Mouse (Mus musculus) liver, postnatal 0 days (tissue): ENCODE data around the gene Dgkb.

ENCODE experiments used
- CTCF ChIP-seq: sonication (generic); IDR thresholded peaks from 2 replicates; pipeline ENCODE4 v1.5.1; 2016; ENCODE audit warnings: antibody characterized with exemption, low read depth
- EP300 ChIP-seq: IDR thresholded peaks from 2 replicates; pipeline ENCODE4 v1.6.1; 2016; ENCODE audit warnings: antibody characterized with exemption, low read depth, mild to moderate bottlenecking

DNA sequence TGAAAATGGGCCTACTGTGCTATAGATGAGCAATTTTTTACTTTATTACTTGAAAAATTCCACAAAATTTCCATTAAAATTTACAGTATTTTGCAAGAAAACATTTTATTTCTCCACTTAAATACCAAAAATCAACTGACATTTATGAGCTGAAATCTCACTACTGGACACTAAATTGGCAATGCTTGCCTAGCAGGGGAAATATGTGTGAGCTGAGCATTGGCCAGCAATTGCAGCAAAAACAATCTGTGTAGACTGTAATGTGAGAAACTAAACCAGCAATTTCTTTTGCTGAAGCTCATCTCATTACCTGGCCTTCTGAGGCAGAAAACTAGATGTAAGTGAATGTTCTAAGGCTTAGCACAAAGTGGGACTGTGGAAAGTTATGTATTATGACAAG, 651.1 kb downstream of the Dgkb start:
- no peak for TF ChIP-seq CTCF
- no peak for TF ChIP-seq EP300
